Mouse (Mus musculus) urinary bladder, postnatal 25 days (tissue): Measurements from ENCODE around the gene Ttll11.

ENCODE experiments used
- DNase-seq: peaks from one replicate; pipeline ENCODE4 v3.0.0; 2022; ENCODE audit warnings: low spot score

The Ttll11 gene

GRCm38 (mm10) chr2:35852971-35853370 lies 126.7 kb downstream of the Ttll11 start:
- DNase-seq = no peak

GRCm38 (mm10) chr2:35852164-35852509 lies 127.6 kb downstream of the Ttll11 start:
- DNase-seq = no peak

DNA sequence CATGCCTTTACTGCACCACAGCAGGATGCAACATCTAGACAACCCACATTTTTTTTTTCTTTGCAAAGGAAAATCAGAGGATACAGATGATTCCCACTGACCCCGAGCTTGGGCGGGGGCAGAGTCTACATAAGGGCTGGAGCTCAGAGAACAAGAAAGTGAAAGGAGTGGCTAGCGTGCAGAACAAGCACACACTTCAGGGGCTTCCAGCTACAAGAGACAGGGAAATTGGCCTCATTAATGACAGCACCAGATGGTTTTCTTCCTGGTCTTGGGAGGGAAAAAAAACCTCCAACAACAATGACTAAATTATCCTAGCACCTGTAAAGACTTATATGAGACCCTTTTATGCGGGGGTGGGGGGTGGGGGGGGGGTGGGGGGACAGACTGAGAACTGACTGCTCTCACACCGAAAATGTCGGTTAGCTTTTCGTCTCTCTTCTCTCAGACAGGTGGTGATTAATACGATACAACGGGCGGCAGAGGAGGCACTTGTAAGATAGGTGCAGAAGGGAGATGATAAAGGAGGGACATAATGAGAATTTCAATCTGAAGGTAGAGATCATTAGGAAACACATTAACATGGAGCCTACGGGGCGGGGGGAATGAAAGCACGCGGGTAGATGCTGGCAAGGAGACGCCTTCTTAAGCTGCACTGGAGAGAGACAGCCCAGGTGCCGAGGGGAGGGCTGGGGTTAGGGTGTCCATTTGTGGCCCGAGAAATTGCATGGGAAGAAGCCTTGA lies 128.1 kb downstream of the Ttll11 start:
- DNase-seq = no peak

DNA sequence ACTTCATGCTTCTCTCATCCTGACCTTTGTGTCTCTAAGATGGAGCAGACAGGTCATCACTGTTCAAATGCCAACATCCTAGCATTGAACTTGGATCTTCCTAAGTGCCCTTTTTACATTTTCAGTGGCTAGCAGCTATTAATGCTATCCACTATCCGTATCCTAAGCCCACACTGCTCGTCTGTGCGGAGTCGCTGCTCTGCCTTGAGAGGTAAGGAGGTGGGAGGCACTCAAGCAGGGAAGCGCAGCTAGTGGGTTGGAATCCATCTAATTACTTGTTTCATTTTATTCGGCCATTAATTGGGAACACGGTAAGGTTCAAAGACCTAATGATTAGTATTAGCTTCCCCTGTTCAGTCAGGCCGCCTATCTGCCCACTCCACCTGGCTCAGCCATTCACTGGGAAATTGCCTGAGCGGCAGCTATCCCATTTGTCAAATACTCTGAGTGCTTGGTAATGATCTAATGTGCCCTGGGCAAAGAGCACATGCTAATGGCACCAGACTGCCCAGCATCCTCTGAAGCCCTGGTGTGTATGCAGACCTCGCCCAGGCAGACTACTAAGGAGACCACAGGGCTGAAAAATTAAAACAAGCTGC lies 130.0 kb downstream of the Ttll11 start:
- DNase-seq = no peak

- DNase-seq = no peak
These were observed 133.9 kb downstream of the Ttll11 start for GRCm38 (mm10) chr2:35845611-35846504.

DNA sequence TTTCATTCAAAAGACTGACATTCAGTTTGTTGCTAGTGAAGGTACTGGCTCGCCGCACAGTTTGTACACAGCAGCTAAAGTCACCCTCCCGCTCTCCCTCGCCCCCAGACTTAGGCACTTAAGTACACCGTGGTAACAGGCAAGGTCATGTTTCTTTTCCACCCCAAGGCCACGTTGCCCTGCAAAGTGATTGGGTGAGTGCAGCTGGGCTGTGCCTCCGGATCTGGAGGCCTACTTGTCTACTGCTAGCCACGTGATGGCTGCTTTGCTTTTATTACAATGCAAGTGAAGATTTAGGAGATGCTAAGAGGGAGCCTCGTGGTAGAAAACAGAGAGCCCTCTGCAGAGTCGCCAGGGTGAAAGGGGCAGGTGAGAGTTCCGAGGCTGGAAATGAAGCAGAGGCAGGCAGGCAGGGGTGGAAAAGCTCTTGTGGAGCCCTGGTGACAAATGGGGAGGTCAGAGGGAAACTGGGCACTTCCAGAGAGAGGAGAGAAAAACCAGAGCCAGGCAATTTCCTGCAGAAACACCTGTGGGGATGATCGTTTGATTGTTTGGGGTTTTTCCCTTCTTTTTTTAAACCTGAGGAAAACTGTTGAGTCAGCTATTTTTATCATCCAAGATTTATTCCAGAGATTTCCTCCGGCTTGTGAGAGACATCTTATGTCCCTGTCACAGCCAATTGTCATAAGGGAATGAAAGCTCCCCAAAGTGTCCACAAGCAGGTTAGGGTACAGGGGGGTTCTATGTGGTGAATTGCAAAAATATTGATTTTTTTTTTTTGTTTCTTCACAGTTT lies 135.6 kb downstream of the Ttll11 start:
- DNase-seq = no peak

DNA sequence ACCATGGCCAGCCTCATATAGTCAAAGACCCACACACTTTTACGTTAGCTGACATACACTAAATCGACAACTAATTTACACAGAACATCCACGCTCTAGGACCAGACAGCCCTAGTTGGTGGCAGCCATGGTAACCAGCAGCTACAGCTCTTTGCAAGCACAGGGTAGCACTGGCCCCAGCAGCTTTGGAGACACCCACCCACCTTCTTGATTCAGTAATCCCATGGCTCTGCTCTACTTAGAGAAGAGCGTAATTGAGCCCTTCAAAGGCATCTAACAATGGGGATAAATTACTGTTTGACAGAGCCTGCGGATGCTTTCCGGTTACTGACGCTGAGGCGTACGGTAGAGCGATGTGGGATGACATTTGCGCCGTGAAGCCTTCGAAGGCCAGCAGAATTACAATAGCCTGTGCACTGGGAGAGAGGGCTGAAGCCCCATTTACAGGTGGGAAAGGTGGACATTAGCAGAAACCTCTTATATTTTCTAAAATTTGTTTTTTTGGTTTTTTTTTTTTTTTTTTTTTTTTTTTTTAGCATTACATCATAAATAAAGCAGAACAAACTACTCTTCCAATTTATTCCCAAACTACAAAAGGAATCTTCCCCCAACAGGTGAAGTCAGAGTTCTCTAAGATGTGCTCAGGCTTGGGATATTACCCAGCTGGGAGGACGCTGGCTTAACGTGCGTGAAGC lies 136.8 kb downstream of the Ttll11 start:
- DNase-seq = no peak

DNA sequence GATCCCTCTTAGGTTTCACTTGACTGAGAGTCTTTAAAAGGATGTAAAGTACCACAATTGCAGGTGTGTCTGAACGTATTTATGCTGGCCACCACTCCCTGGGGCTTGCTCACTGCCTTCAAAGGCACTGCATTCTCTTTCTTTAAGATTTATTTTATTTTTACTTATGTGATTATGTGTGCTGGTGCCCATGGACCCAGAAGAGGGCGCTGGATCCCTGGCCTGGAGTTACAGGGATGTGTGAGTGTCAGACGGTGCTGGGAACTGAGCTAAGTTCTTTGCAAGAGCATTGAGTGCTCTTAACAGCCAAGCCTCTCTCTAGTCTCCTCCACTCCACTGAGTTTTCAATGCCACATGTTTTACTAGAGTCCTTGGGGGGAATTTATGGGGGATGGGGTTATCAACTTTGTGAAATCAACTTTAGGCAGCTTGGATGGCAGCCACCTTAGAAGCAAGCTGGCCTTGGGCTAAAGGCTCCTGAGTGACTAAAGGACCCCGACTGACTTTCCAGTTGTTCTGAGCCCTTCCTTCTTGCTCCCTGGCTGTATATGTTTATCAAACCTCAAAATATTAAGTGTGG lies 137.8 kb downstream of the Ttll11 start:
- DNase-seq = no peak

GRCm38 (mm10) chr2:35840956-35841816 lies 138.5 kb downstream of the Ttll11 start:
- DNase-seq = peak; percentile 31

GRCm38 (mm10) chr2:35838751-35839479 lies 140.8 kb downstream of the Ttll11 start:
- no peak for DNase-seq

- no peak for DNase-seq
These were observed 145.4 kb downstream of the Ttll11 start for GRCm38 (mm10) chr2:35834198-35834913.

- DNase-seq = no peak
These were observed 146.2 kb downstream of the Ttll11 start for GRCm38 (mm10) chr2:35833546-35833945.

DNA sequence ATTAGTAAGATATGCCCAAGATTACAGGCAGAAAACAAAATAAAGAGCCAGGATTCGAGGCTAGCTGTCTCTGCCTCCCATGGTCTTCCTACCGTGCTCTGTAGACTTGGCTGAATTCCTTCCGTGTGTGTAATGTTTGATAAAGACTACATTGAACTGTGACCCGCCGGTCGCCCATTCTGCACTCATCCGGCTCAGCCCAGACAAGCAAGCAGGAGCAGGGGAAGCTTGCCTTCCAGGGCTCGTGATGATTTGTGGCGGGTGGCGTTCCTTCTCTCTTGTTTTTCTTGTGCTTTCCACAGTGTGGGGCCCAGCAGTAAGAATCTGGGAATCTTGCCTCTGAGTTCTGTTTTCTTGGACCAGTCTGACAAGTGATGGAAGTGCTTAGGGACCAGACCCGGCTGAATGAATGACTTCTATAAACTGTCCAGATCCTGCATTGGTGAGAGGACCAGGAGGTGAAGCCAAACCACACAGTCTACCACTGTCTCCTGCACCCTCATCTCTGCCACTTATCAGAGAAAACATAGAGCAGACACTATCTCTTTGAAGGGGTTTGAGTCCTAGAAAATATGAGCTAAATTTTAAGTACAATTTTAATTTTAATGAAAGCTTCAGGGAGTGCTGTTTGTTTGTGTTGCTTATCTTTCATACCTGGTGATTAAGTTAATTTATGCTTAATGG lies 146.8 kb downstream of the Ttll11 start:
- DNase-seq = peak; percentile 22

DNA sequence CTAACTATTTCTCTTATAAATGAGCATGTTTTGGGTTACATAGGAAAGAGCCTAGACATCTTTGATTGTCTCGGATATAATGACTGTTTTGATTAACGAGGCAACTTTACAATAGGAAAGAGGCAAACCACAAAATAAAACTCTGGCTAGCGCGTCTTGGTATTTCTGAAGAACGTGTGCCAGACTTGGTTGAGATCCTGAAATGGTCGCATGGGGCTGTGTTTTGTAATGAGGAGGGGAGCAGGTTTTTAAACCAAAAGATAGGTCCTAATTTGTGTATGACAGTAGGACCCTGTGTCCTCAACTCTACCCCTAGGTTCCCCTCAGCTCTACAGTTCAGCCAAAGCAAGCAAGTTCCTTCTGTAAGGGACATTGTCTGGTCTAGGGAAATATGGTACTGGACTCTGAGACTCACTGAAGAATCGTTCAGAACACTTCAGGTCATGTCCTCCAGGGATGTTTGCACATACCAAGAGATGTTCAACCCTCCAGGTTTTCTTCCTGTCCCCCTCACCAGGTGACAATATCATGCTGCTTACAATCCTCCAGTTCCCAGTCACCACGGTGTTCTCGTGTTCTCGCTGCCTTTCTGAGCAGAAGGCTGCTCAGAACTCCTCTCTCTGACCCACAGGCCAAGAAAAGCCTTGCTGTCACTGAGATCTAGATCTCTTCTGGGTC lies 147.7 kb downstream of the Ttll11 start:
- DNase-seq = no peak

GRCm38 (mm10) chr2:35830966-35831903 lies 148.5 kb downstream of the Ttll11 start:
- no peak for DNase-seq

GRCm38 (mm10) chr2:35829136-35829535 lies 150.6 kb downstream of the Ttll11 start:
- DNase-seq = no peak
